Mouse (Mus musculus) kidney, postnatal 0 days (tissue): ENCODE measurements around the gene Ankrd34c. TPM values are rescaled to one million over a fixed set of nuclear protein-coding genes. Genes with fewer than 3 reads are reported as not detected.

Source experiments
- ATAC-seq: fragments of 200-750 bp; cut with Nextera tagmentation; replicated peaks from 2 replicates; pipeline ENCODE4 v1.8.0; 2017; ENCODE audit warnings: low read depth, moderate number of reproducible peaks, moderate TSS enrichment, moderate library complexity; ENCODE audit not compliant: low FRiP score
- DNase-seq: peaks from one replicate; pipeline ENCODE4 v3.0.0-alpha.2; 2016; ENCODE audit warnings: low spot score
- H3K27ac ChIP-seq: fragments of 300-500 bp; sonication (generic); 2 replicates; pipeline ENCODE4 v1.5.1; 2014; ENCODE audit warnings: mild to moderate bottlenecking
- H3K27me3 ChIP-seq: fragments of 300-500 bp; sonication (generic); 2 replicates; pipeline ENCODE4 v1.6.1; 2014; ENCODE audit warnings: low read length, mixed read lengths; ENCODE audit not compliant: insufficient read depth
- H3K36me3 ChIP-seq: fragments of 300-500 bp; sonication (generic); 2 replicates; pipeline ENCODE4 v1.6.1; 2014; ENCODE audit warnings: low read length, mixed read lengths; ENCODE audit not compliant: insufficient read depth
- H3K4me1 ChIP-seq: fragments of 300-500 bp; sonication (generic); replicated peaks from 2 replicates; pipeline ENCODE4 v1.6.1; 2014; ENCODE audit warnings: antibody characterized with exemption, low read length, mixed read lengths; ENCODE audit not compliant: insufficient read depth
- H3K4me2 ChIP-seq: fragments of 300-500 bp; sonication (generic); 2 replicates; pipeline ENCODE4 v1.6.1; 2014; ENCODE audit warnings: mild to moderate bottlenecking, low read length, moderate library complexity, mixed read lengths
- H3K4me3 ChIP-seq: fragments of 300-500 bp; sonication (generic); replicated peaks from 2 replicates; pipeline ENCODE4 v1.5.1; 2014; ENCODE audit warnings: low read depth, low read length
- H3K9ac ChIP-seq: fragments of 300-500 bp; sonication (generic); 2 replicates; pipeline ENCODE4 v1.6.1; 2014; ENCODE audit warnings: low read depth, low read length
- H3K9me3 ChIP-seq: fragments of 300-500 bp; sonication (generic); replicated peaks from 2 replicates; pipeline ENCODE4 v1.6.1; 2016; ENCODE audit warnings: low read length, inconsistent platforms, mixed read lengths
- CTCF ChIP-seq: IDR thresholded peaks from 2 replicates; pipeline ENCODE4 v1.5.1; 2016; ENCODE audit warnings: antibody characterized with exemption, low read depth, mild to moderate bottlenecking, moderate library complexity
- WGBS: fragments of 180-500 bp; shearing (Covaris S2); extraction: QIAGEN DNeasy Blood & Tissue Kit; methylation state at CpG from one replicate; pipeline ENCODE4 v1.1.7; 2014; 5-methylcytosine and 5-hydroxymethylcytosine counted together
- polyA plus RNA-seq: library from polyadenylated mRNA; unstranded; fragments of >200 nt; fragmentation: Nextera tagmentation; extraction: Ambion mirVana; gene quantifications from 2 replicates; pipeline ENCODE4 v1.2.1, GENCODE M21; 2015

Gene Ankrd34c
- polyA plus RNA-seq, 1 experiment from 2014 or later, result not detected

GRCm38 (mm10) chr9:89687503-89688226 is 50.6 kb downstream of the Ankrd34c start:
- WGBS, result 55% methylated on average over 10 of the region's 10 CpGs
- Histone ChIP-seq H3K4me2 (no peak overlapping the region), H3K36me3 (no peaks in the 10 kb centered on the region), H3K27me3 (no peaks in the 10 kb centered on the region), H3K4me3 (no peak overlapping the region), H3K4me1 (no peaks in the 10 kb centered on the region), H3K9me3 (no peaks in the 10 kb centered on the region), H3K27ac (no peak overlapping the region), H3K9ac (no peak overlapping the region)
- ATAC-seq (no peak), DNase-seq (peak; percentile 50)
- TF ChIP-seq CTCF, result peak; percentile 76

GRCm38 (mm10) chr9:89686262-89686661 is 52.0 kb downstream of the Ankrd34c start:
- no peaks in the 10 kb centered on the region for H3K4me1 ChIP-seq
- no peak overlapping the region for H3K27ac ChIP-seq
- no peak for ATAC-seq
- no peak overlapping the region for H3K4me3 ChIP-seq
- TF ChIP-seq CTCF, result peak; percentile 37
- H3K27me3 ChIP-seq, result no peaks in the 10 kb centered on the region
- WGBS, result 64% methylated on average over 2 of the region's 2 CpGs
- no peaks in the 10 kb centered on the region for H3K36me3 ChIP-seq
- no peaks in the 10 kb centered on the region for H3K9me3 ChIP-seq
- H3K9ac ChIP-seq, result no peak overlapping the region
- H3K4me2 ChIP-seq, result no peak overlapping the region
- DNase-seq, result no peak

GRCm38 (mm10) chr9:89678974-89679373 is 59.3 kb downstream of the Ankrd34c start:
- Histone ChIP-seq H3K36me3 (no peaks in the 10 kb centered on the region), H3K4me2 (no peak overlapping the region), H3K27me3 (no peaks in the 10 kb centered on the region), H3K27ac (no peak overlapping the region), H3K9me3 (no peaks in the 10 kb centered on the region), H3K9ac (no peak overlapping the region), H3K4me3 (no peak overlapping the region), H3K4me1 (no peaks in the 10 kb centered on the region)
- peak; percentile 46 for DNase-seq
- peak; percentile 63; the same call in 1 of the 2 replicates for ATAC-seq
- TF ChIP-seq CTCF, result peak; percentile 74
- 35% methylated on average over 1 of the region's 1 CpGs for WGBS

Other genes starting within 250 kb of the Ankrd34c start
- gene Minar1, start 115.3 kb downstream of the Ankrd34c start, polyA plus RNA-seq, result 0.04 TPM in 1 of 2 replicates, not detected in the other
- 96.9 and 104 TPM in 2 replicates for gene Tmed3, start 33.4 kb downstream of the Ankrd34c start, polyA plus RNA-seq
- 0.05 TPM in 1 of 2 replicates, not detected in the other for gene Rasgrf1, start 171.4 kb upstream of the Ankrd34c start, polyA plus RNA-seq